Mouse (Mus musculus) gastrocnemius, postnatal 14 days (tissue): ENCODE results near the gene Efnb3. TPM values are rescaled to one million over a fixed set of nuclear protein-coding genes. Genes with fewer than 3 reads are reported as not detected.

Experiments
- DNase-seq: peaks from one replicate; pipeline ENCODE4 v3.0.0; 2021; ENCODE audit warnings: mixed read lengths
- intact Hi-C: fragments of 180-260 bp; cut with DNase I; formaldehyde crosslinking; loops from one replicate; pipeline ENCODE4 v1.15.1; 2025; ENCODE audit warnings: low total_unique reads
- long read RNA-seq, 2 experiments: library from polyadenylated mRNA; stranded (forward); transcript quantifications; one replicate each; pipeline ENCODE4 v2.0.0; 2021
- total RNA-seq, 2 experiments: library from RNA; stranded (reverse); gene quantifications; 2 replicates each; pipeline ENCODE4 v1.2.3; 2021

The Efnb3 gene
- total RNA-seq = 1 to 10 TPM in 1 of 2 experiments, under 1 TPM in 1; 0.71 to 1.3 TPM
- long read RNA-seq, experiment 1, partial matches to known transcripts = 0 of 1 reads
- long read RNA-seq, experiment 1, other reads (novel, unspliced or antisense) = 1 of 1 reads
- long read RNA-seq, experiment 2 = 0 reads

GRCm38 (mm10) chr11:69559851-69560765, at the start of gene Efnb3:
Gene Efnb3 (minus strand): TSS chr11:69560205.
- intact Hi-C loops = no loop called here

GRCm38 (mm10) chr11:69609416-69609815, 49.4 kb upstream of the Efnb3 start:
- intact Hi-C loops = no loop called here

More at GRCm38 (mm10) chr11:69559851-69560765, at the start of gene Efnb3:
- DNase-seq = peak; percentile 21

GRCm38 (mm10) chr11:69608525-69608924, 48.5 kb upstream of the Efnb3 start:
- no peak for DNase-seq
- intact Hi-C loops = no loop called here

More at GRCm38 (mm10) chr11:69609416-69609815, 49.4 kb upstream of the Efnb3 start:
- DNase-seq = no peak

- no peak for DNase-seq
- intact Hi-C loops = no loop called here
Measured at GRCm38 (mm10) chr11:69606832-69607231, 46.8 kb upstream of the Efnb3 start.

- intact Hi-C loops = no loop called here
- DNase-seq = no peak
Measured at GRCm38 (mm10) chr11:69606491-69606795, 46.4 kb upstream of the Efnb3 start.

- DNase-seq = peak; percentile 80
- intact Hi-C loops = no loop called here
Measured at GRCm38 (mm10) chr11:69605726-69606490, 45.9 kb upstream of the Efnb3 start, which contains the start of gene Atp1b2. Gene Atp1b2 (minus strand): TSS chr11:69605942.

GRCm38 (mm10) chr11:69604795-69605664, 45.0 kb upstream of the Efnb3 start:
- intact Hi-C loops = no loop called here
- DNase-seq = peak; percentile 31

GRCm38 (mm10) chr11:69604347-69604746, 44.3 kb upstream of the Efnb3 start:
- intact Hi-C loops = no loop called here

GRCm38 (mm10) chr11:69603516-69603915, 43.5 kb upstream of the Efnb3 start:
- DNase-seq = no peak
- intact Hi-C loops = no loop called here

More at GRCm38 (mm10) chr11:69604347-69604746, 44.3 kb upstream of the Efnb3 start:
- DNase-seq = no peak

GRCm38 (mm10) chr11:69601768-69602167, 41.8 kb upstream of the Efnb3 start:
- DNase-seq = no peak
- intact Hi-C loops = no loop called here

- DNase-seq = peak; percentile 70
- intact Hi-C loops = no loop called here
Measured at GRCm38 (mm10) chr11:69600098-69600497, 40.1 kb upstream of the Efnb3 start.

GRCm38 (mm10) chr11:69599436-69599835, 39.4 kb upstream of the Efnb3 start:
- DNase-seq = no peak

GRCm38 (mm10) chr11:69594853-69595252, 34.8 kb upstream of the Efnb3 start:
- DNase-seq = no peak
- intact Hi-C loops = no loop called here

More at GRCm38 (mm10) chr11:69599436-69599835, 39.4 kb upstream of the Efnb3 start:
- intact Hi-C loops = no loop called here

GRCm38 (mm10) chr11:69592799-69593198, 32.8 kb upstream of the Efnb3 start:
- DNase-seq = no peak
- intact Hi-C loops = no loop called here

- intact Hi-C loops = no loop called here
- DNase-seq = peak; percentile 59
Measured at GRCm38 (mm10) chr11:69591899-69592637, 32.1 kb upstream of the Efnb3 start.

GRCm38 (mm10) chr11:69591424-69591823, 31.4 kb upstream of the Efnb3 start:
- intact Hi-C loops = no loop called here
- DNase-seq = no peak

- no peak for DNase-seq
- intact Hi-C loops = no loop called here
Measured at GRCm38 (mm10) chr11:69590622-69591021, 30.6 kb upstream of the Efnb3 start.

- DNase-seq = no peak
- intact Hi-C loops = no loop called here
Measured at GRCm38 (mm10) chr11:69589207-69589834, 29.3 kb upstream of the Efnb3 start.
